Mouse (Mus musculus) ES-Bruce4 (cell line): Measurements from ENCODE around the gene Gm5617.

ENCODE experiments used
- CTCF ChIP-seq: IDR thresholded peaks from one replicate; pipeline ENCODE4 v1.8.1; 2011; ENCODE audit warnings: low read depth, low read length
- EP300 ChIP-seq: IDR thresholded peaks from 2 replicates; pipeline ENCODE4 v1.6.1; 2011; ENCODE audit warnings: low read depth, low read length; ENCODE audit not compliant: insufficient read depth

DNA sequence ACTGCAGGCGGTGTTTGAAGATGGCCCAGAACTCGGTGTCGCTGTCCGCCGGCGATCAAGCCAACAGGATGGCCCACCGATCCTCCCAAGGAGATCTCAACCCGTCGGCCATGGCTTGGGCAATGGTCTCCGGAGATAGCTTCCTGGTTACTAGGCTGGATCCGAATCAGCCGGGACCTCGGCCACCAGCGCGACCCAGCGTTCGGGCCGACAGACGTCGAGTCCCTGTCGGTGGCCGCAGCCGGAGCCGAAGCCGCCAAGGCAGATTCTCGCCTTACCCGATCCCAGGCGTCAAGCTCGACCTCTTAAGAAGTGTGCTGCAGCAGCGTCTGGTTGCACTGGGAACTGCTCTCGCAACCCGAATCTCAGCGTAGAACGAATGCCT lies 298 bp downstream of the Gm5617 start:
- no peak for TF ChIP-seq CTCF
- no peak for TF ChIP-seq EP300
